Mouse (Mus musculus): Measurements from ENCODE around the gene 0610040J01Rik. TPM values are rescaled to one million over a fixed set of nuclear protein-coding genes. Genes with fewer than 3 reads are reported as not detected.

The 0610040J01Rik gene
- total and polyA plus RNA-seq, 3 experiments, result not detected

DNA sequence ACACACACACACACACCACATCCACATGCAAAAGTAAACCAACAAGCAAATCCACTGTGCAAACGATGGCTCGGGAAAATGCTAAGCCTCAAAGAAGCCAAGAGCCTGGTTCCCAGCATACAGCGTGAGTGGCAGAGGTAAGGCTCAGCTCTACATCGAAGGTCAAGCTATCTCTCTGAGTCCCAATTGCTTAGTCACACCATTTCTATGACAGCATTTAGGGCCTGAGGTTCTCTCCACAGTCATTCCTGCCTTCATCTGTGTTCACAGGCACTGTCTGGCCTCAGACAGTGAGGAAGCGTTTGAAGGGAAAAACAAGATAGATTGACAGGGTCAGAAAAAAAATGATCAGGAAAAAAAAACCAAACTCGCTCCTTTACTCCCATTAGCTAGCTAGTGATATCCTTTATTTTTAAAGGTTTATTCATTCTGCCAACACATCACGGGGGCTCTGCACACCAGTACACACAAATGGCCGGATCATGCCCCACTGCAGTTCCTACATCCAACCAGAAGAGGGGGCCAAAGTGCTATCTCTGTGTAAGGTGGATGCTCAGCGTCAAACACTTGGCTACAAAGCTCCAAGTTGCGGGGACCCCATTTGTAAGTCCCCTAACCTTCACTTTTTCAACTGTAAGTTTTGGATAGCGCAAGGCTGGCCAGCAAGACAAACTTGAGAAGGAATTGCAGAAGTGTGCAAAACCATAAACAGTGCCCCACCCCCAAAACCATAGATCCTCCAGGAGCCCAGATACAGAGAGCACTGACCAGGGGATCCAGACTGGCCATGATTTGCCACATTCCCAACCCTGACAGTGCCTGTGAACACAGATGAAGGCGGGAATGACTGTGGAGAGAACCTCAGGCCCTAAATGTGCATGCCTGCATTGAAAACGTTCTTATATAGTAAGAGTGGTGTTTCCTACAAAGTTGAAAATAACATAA is 94.3 kb downstream of the 0610040J01Rik start:
- no peak overlapping the region for H3K4me2 ChIP-seq (ENCODE audit: insufficient read depth, low read depth, poor library complexity, severe bottlenecking)
- peaks cover 0 to 25% of the 10 kb centered on the region in 2 experiments; a peak in 3 of 4 replicates for H3K4me1 ChIP-seq (ENCODE audit: control insufficient read depth in 1 of 2, insufficient read depth in 2 of 2)
- no peak overlapping the region for H3K9ac ChIP-seq (ENCODE audit: insufficient read depth, low read depth)
- H3K4me3 ChIP-seq (replicated peaks in 1 of 3; ENCODE audit: low read depth in 2 of 3, low read length in 2 of 3, poor library complexity in 1 of 3), result no peak overlapping the region
- dilution Hi-C loops (cut with MboI; ENCODE audit: extremely low pct_ligation_motif_present, extremely low pct_unique_long_range_greater_than_20kb, low sequenced_read_pairs) (loop anchor here (25.0 kb wide), 1 partner anchor 156 kb away; no protein-coding TSS in a partner anchor), in situ Hi-C loops (cut with MboI; ENCODE audit: low pct_ligation_motif_present, low pct_unique_long_range_greater_than_20kb, low sequenced_read_pairs) (loop anchor here (5.0 to 25.0 kb wide), 2 partner anchors 166 to 356 kb away; no protein-coding TSS in a partner anchor)
- no peaks in the 10 kb centered on the region for H3K27me3 ChIP-seq (replicated peaks)
- H3K79me2 ChIP-seq (replicated peaks; ENCODE audit: control insufficient read depth, extremely low read depth, insufficient read depth, poor library complexity, severe bottlenecking), result no peaks in the 10 kb centered on the region
- no peaks in the 10 kb centered on the region for H3K9me3 ChIP-seq (replicated peaks; ENCODE audit: low read length)
- H3K27ac ChIP-seq (ENCODE audit: insufficient read depth, low read depth), result no peak overlapping the region
- H3K36me3 ChIP-seq (replicated peaks in 1 of 2; ENCODE audit: control insufficient read depth in 1 of 2, insufficient read depth in 1 of 2, low read length in 1 of 2), result no peaks in the 10 kb centered on the region
- TF ChIP-seq CHD1 (IDR thresholded peaks at IDR 0.05; ENCODE audit: low read depth, low read length), result no peak
- TF ChIP-seq RAD21 (IDR thresholded peaks at IDR 0.05; ENCODE audit: low read depth, low read length), result peak; percentile 96
- TF ChIP-seq CTCF (conservative IDR thresholded peaks at IDR 0.05 in 1 of 2, IDR thresholded peaks at IDR 0.05 in 1 of 2; ENCODE audit: low read depth in 2 of 2, low read length in 2 of 2), result peak; percentile 94
- TF ChIP-seq ZMIZ1 (IDR thresholded peaks at IDR 0.05; ENCODE audit: low read depth, low read length), result no peak
- peak; percentile 92 for TF ChIP-seq SMC3 (IDR thresholded peaks at IDR 0.05; ENCODE audit: low read depth, low read length)
- TF ChIP-seq ETS1 (conservative IDR thresholded peaks at IDR 0.05; ENCODE audit: low read depth, low read length), result no peak
- TF ChIP-seq E2F4 (IDR thresholded peaks at IDR 0.05; ENCODE audit: insufficient replicate concordance, low read depth, low read length), result no peak
- no peak for TF ChIP-seq JUN (IDR thresholded peaks at IDR 0.05; ENCODE audit: insufficient read depth, low read depth, low read length)
- TF ChIP-seq UBTF (IDR thresholded peaks at IDR 0.05; ENCODE audit: low read depth, low read length), result no peak
- no peak for TF ChIP-seq USF1 (IDR thresholded peaks at IDR 0.05; ENCODE audit: low read depth, low read length)
- no peak for TF ChIP-seq MXI1 (IDR thresholded peaks at IDR 0.05; ENCODE audit: low read depth, low read length)
- peak; percentile 80 for TF ChIP-seq ZC3H11A (IDR thresholded peaks at IDR 0.05; ENCODE audit: low read depth, low read length)
- DNase-seq (ENCODE audit: extremely low read depth), result peak; percentile 79

DNA sequence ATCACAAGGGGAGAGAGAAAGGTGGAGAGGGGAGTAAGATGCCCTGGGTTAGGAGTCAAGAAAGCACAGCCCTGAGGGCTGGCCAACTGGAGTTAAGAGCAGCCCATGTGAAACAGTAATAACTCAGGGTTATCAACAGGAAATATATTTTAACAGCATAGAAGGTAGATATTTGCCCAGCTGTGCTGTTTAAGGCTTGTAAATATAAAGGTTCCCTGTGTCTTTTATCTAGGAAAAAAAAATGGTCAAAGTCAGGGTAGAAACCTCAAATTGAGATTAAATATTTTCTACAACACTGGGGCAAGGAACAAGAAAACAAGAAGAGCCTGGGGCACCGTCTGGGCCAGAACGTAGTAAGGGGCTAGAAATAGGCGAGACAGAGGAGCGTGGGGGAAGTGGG is 95.3 kb downstream of the 0610040J01Rik start:
- Histone ChIP-seq H3K4me2 (ENCODE audit: insufficient read depth, low read depth, poor library complexity, severe bottlenecking) (no peak overlapping the region), H3K9ac (ENCODE audit: insufficient read depth, low read depth) (no peak overlapping the region), H3K27ac (ENCODE audit: insufficient read depth, low read depth) (no peak overlapping the region), H3K9me3 (replicated peaks; ENCODE audit: low read length) (no peaks in the 10 kb centered on the region), H3K27me3 (replicated peaks) (no peaks in the 10 kb centered on the region), H3K4me3 (replicated peaks in 1 of 3; ENCODE audit: low read depth in 2 of 3, low read length in 2 of 3, poor library complexity in 1 of 3) (no peak overlapping the region), H3K79me2 (replicated peaks; ENCODE audit: control insufficient read depth, extremely low read depth, insufficient read depth, poor library complexity, severe bottlenecking) (no peaks in the 10 kb centered on the region), H3K4me1 (ENCODE audit: control insufficient read depth in 1 of 2, insufficient read depth in 2 of 2) (peaks cover 0 to 25% of the 10 kb centered on the region in 2 experiments; a peak in 3 of 4 replicates), H3K36me3 (replicated peaks in 1 of 2; ENCODE audit: control insufficient read depth in 1 of 2, insufficient read depth in 1 of 2, low read length in 1 of 2) (no peaks in the 10 kb centered on the region)
- no peak for DNase-seq (ENCODE audit: extremely low read depth)
- in situ Hi-C loops (cut with MboI; ENCODE audit: low pct_ligation_motif_present, low pct_unique_long_range_greater_than_20kb, low sequenced_read_pairs), result loop anchor here (5.0 to 25.0 kb wide), 2 partner anchors 165 to 355 kb away; no protein-coding TSS in a partner anchor
- dilution Hi-C loops (cut with MboI; ENCODE audit: extremely low pct_ligation_motif_present, extremely low pct_unique_long_range_greater_than_20kb, low sequenced_read_pairs), result loop anchor here (25.0 kb wide), 1 partner anchor 155 kb away; no protein-coding TSS in a partner anchor
- TF ChIP-seq JUND (conservative IDR thresholded peaks at IDR 0.05; ENCODE audit: low read depth, low read length) (no peak), SMC3 (IDR thresholded peaks at IDR 0.05; ENCODE audit: low read depth, low read length) (no peak), NRF1 (IDR thresholded peaks at IDR 0.05; ENCODE audit: low read depth, low read length) (no peak), E2F4 (IDR thresholded peaks at IDR 0.05; ENCODE audit: insufficient replicate concordance, low read depth, low read length) (no peak), GABPA (IDR thresholded peaks at IDR 0.05; ENCODE audit: insufficient replicate concordance, low read depth, low read length) (no peak), ETS1 (conservative IDR thresholded peaks at IDR 0.05; ENCODE audit: low read depth, low read length) (no peak)

Measured in CH12.LX (cell line).